Comparison of ENCODE assay signal across 8 mouse cellular contexts in genomic region chr4:44300781-44301750, GRCm38 (mm10). TPM values are rescaled to one million over a fixed set of nuclear protein-coding genes. Genes with fewer than 3 reads are reported as not detected.
A peak's percentile ranks its signal among the peaks of the same experiment; 100 is the strongest.
DNase-seq lines count a peak whose midpoint lies in the region; ATAC-seq and TF ChIP-seq lines count a peak whose summit lies in the region.

TSS of gene Melk (plus strand) at chr4:44300876.

- TF ChIP-seq CTCF in cerebellum, adult 2 months (IDR thresholded peaks at IDR 0.05; ENCODE audit: borderline replicate concordance, insufficient read depth, low read depth, low read length), result no peak
- no peak for TF ChIP-seq CTCF in forebrain, postnatal 0 days (IDR thresholded peaks at IDR 0.05; ENCODE audit: low read depth)

- TF ChIP-seq POLR2A in cerebellum, adult 2 months (IDR thresholded peaks at IDR 0.05; ENCODE audit: borderline replicate concordance, insufficient read depth, low read length), result no peak

- DNase-seq in T-cell, adult 2 months (ENCODE audit: low spot score), result peak; percentile 69
- DNase-seq in cerebellum, adult 2 months, result peak; percentile 41 to 50
- DNase-seq in forebrain, postnatal 0 days, result peak; percentile 81
- DNase-seq in heart, postnatal 4 days, result peak; percentile 88
- DNase-seq in layer of hippocampus, postnatal 14 days (ENCODE audit: low spot score in 2 of 2), result peak; percentile 38 to 48
- DNase-seq in right cerebral cortex, postnatal 10 days (ENCODE audit: low spot score in 2 of 2), result peak; percentile 73 to 78
- DNase-seq in yolk sac, embryonic 10.5 days (ENCODE audit: low spot score), result peak; percentile 87

- no peaks in the 10 kb centered on the region for H3K9me3 ChIP-seq in forebrain, postnatal 0 days (ENCODE audit: low read length)
- peaks cover 4% of the 10 kb centered on the region for H3K9me3 ChIP-seq in megakaryocyte, embryonic 14.5 days

- H3K4me3 ChIP-seq in cerebellum, adult 2 months (replicated peaks; ENCODE audit: insufficient read depth, low read depth, low read length), result peak within 1 kb of the TSS; percentile 52
- H3K4me3 ChIP-seq in forebrain, postnatal 0 days (ENCODE audit: low read depth, low read length), result peak within 1 kb of the TSS; percentile 54
- H3K4me3 ChIP-seq in megakaryocyte, embryonic 14.5 days (replicated peaks), result peak within 1 kb of the TSS; percentile 95

- H3K4me1 ChIP-seq in cerebellum, adult 2 months (ENCODE audit: control insufficient read depth, insufficient read depth, low read length), result no peaks in the 10 kb centered on the region
- H3K4me1 ChIP-seq in forebrain, postnatal 0 days (ENCODE audit: insufficient read depth), result no peaks in the 10 kb centered on the region
- H3K4me1 ChIP-seq in megakaryocyte, embryonic 14.5 days, result peaks cover 10% of the 10 kb centered on the region

- no peaks in the 10 kb centered on the region for H3K36me3 ChIP-seq in forebrain, postnatal 0 days (ENCODE audit: insufficient read depth)
- peaks cover 4% of the 10 kb centered on the region for H3K36me3 ChIP-seq in megakaryocyte, embryonic 14.5 days (replicated peaks; ENCODE audit: low read length)

- 2% methylated on average over 41 of the region's 41 CpGs for WGBS in cerebellum, adult 2 months
- WGBS in forebrain, postnatal 0 days, result 2% methylated on average over 41 of the region's 41 CpGs

- ATAC-seq in forebrain, postnatal 0 days, result peak; percentile 93

- peak within 1 kb of the TSS; percentile 65 for H3K4me2 ChIP-seq in forebrain, postnatal 0 days (ENCODE audit: low read depth)

- H3K9ac ChIP-seq in forebrain, postnatal 0 days, result peak within 1 kb of the TSS; percentile 34; the same call in 1 of the 2 replicates

- no peak within 1 kb of the TSS for H3K27ac ChIP-seq in cerebellum, adult 2 months (ENCODE audit: insufficient read depth, low read length)
- H3K27ac ChIP-seq in forebrain, postnatal 0 days (ENCODE audit: low read depth, low read length), result no peak within 1 kb of the TSS

- H3K27me3 ChIP-seq in cerebellum, adult 2 months (ENCODE audit: control insufficient read depth, insufficient read depth, low read length), result no peaks in the 10 kb centered on the region
- no peaks in the 10 kb centered on the region for H3K27me3 ChIP-seq in forebrain, postnatal 0 days (ENCODE audit: insufficient read depth, low read length)
- H3K27me3 ChIP-seq in megakaryocyte, embryonic 14.5 days (replicated peaks), result no peaks in the 10 kb centered on the region

RNA-seq across cellular contexts. Expression of gene Melk, which starts in this region (rescaled TPM):
- 0.03 and 0.07 TPM in 2 replicates for polyA plus RNA-seq in cerebellum, adult 2 months (2012; rRNA removed)
- total RNA-seq in forebrain, postnatal 0 days (2014; rRNA removed), result 4.2 and 4.5 TPM in 2 replicates
- 4.6 and 4.7 TPM in 2 replicates for polyA plus RNA-seq in forebrain, postnatal 0 days (2015; fragmentation: Nextera tagmentation; extraction: Ambion mirVana)
- 10 to 100 TPM; 14.6 to 15.0 TPM for total RNA-seq in heart, postnatal 4 days (2021)
- total RNA-seq in layer of hippocampus, postnatal 14 days (2021), result 1 to 10 TPM in 1 of 2 experiments, under 1 TPM in 1; 0.78 to 1.1 TPM
- 0.56 TPM in 1 of 2 replicates, not detected in the other for polyA plus RNA-seq in megakaryocyte, embryonic 14.5 days (2012; ENCODE audit: insufficient read depth, low replicate concordance)

Comparison
In these comparisons a context has a peak if more than half of its experiments do, and no peak if none do; other contexts are left out.
1. Peak in DNase-seq and H3K4me3 ChIP-seq in cerebellum, adult 2 months; RNA of the gene not detected or under 1 TPM.